10 mouse cellular contexts compared by ENCODE assay signal in genomic region chr3:116595603-116595991, GRCm38 (mm10). TPM values are rescaled to one million over a fixed set of nuclear protein-coding genes. Genes with fewer than 3 reads are reported as not detected.
DNase-seq lines count a peak whose midpoint lies in the region; ATAC-seq and TF ChIP-seq lines count a peak whose summit lies in the region.
"Had no signal": no experiment of that assay in that cellular context is flagged by ENCODE, and none has a peak within 500 bp of the region (broad histone marks: within the 10 kb centered on the region; RNA-seq: fewer than 3 reads in every experiment).

No protein-coding gene starts in this region.

- no peak for DNase-seq in heart, postnatal 0 days (ENCODE audit: low spot score)
- DNase-seq in heart, postnatal 36 days: no peak
- DNase-seq in left cerebral cortex, postnatal 36 days (ENCODE audit: low spot score in 2 of 2): no peak
- no peak for DNase-seq in ovary, postnatal 10 days (ENCODE audit: low spot score)
- no peak for DNase-seq in right cerebral cortex, postnatal 4 days
- DNase-seq: kidney, postnatal 25 days had no signal

- intact Hi-C loops in heart, postnatal 36 days (cut with DNase I): loop anchor here (1.0 to 10.0 kb wide), 6 partner anchors 42 to 571 kb away; partner anchors contain the start of genes Mfsd14a and Rtca
- intact Hi-C loops in left cerebral cortex, postnatal 36 days (cut with DNase I): loop anchor here (10.0 kb wide), 1 partner anchor 149 kb away; no protein-coding TSS in a partner anchor

- H3K4me2 ChIP-seq in heart, postnatal 0 days (ENCODE audit: low read depth, low read length): peak overlapping the region; percentile 88
- H3K4me2 ChIP-seq in hindbrain, embryonic 13.5 days: peak overlapping the region; percentile 77
- H3K4me2 ChIP-seq in midbrain, embryonic 13.5 days (replicated peaks): peak overlapping the region; percentile 73

- peaks cover 12% of the 10 kb centered on the region for H3K36me3 ChIP-seq in heart, postnatal 0 days (replicated peaks; ENCODE audit: control insufficient read depth, insufficient read depth, low read length)
- H3K36me3 ChIP-seq in hindbrain, embryonic 13.5 days: peaks cover 12% of the 10 kb centered on the region
- peaks cover 13% of the 10 kb centered on the region for H3K36me3 ChIP-seq in midbrain, embryonic 13.5 days

- no peaks in the 10 kb centered on the region for H3K27me3 ChIP-seq in heart, postnatal 0 days (ENCODE audit: control insufficient read depth, insufficient read depth, low read length)
- no peaks in the 10 kb centered on the region for H3K27me3 ChIP-seq in hindbrain, embryonic 13.5 days
- H3K27me3 ChIP-seq in midbrain, embryonic 13.5 days: no peaks in the 10 kb centered on the region
- H3K27me3 ChIP-seq: Patski had no signal

- no peak overlapping the region for H3K27ac ChIP-seq in heart, postnatal 0 days (ENCODE audit: low read depth)
- no peak overlapping the region for H3K27ac ChIP-seq in brown adipose tissue, adult 24 weeks (replicated peaks; ENCODE audit: low read depth, low read length)
- no peak overlapping the region for H3K27ac ChIP-seq in hindbrain, embryonic 13.5 days
- no peak overlapping the region for H3K27ac ChIP-seq in midbrain, embryonic 13.5 days

- H3K4me3 ChIP-seq in heart, postnatal 0 days (ENCODE audit: low read depth, low read length): peak overlapping the region; percentile 98
- peak overlapping the region; percentile 78 for H3K4me3 ChIP-seq in brown adipose tissue, adult 24 weeks (ENCODE audit: insufficient read depth, low read depth, low read length)
- peak overlapping the region; percentile 86 for H3K4me3 ChIP-seq in hindbrain, embryonic 13.5 days
- peak overlapping the region; percentile 78 for H3K4me3 ChIP-seq in midbrain, embryonic 13.5 days (replicated peaks)

- peaks cover 7% of the 10 kb centered on the region for H3K4me1 ChIP-seq in heart, postnatal 0 days (ENCODE audit: control insufficient read depth, insufficient read depth)
- H3K4me1 ChIP-seq in brown adipose tissue, adult 24 weeks (ENCODE audit: control insufficient read depth, insufficient read depth, insufficient read length, low read length): no peaks in the 10 kb centered on the region
- H3K4me1 ChIP-seq in hindbrain, embryonic 13.5 days (replicated peaks): peaks cover 17% of the 10 kb centered on the region
- H3K4me1 ChIP-seq in midbrain, embryonic 13.5 days (replicated peaks): peaks cover 17% of the 10 kb centered on the region

- no peak for TF ChIP-seq CTCF in heart, postnatal 0 days (IDR thresholded peaks at IDR 0.05; ENCODE audit: low read depth)

- peak overlapping the region; percentile 84 for H3K9ac ChIP-seq in heart, postnatal 0 days (replicated peaks; ENCODE audit: low read depth, low read length)
- peak overlapping the region; percentile 75 for H3K9ac ChIP-seq in hindbrain, embryonic 13.5 days
- H3K9ac ChIP-seq in midbrain, embryonic 13.5 days (replicated peaks): peak overlapping the region; percentile 73

- no peak for ATAC-seq in heart, postnatal 0 days (ENCODE audit: insufficient read depth, low read depth)
- no peak for ATAC-seq in hindbrain, embryonic 13.5 days (ENCODE audit: low FRiP score)
- ATAC-seq in midbrain, embryonic 13.5 days: no peak

- 6% methylated on average over 10 of the region's 10 CpGs for WGBS in heart, postnatal 0 days
- WGBS in hindbrain, embryonic 13.5 days: 10% methylated on average over 10 of the region's 10 CpGs
- WGBS in midbrain, embryonic 13.5 days: 11% methylated on average over 10 of the region's 10 CpGs

- H3K9me3 ChIP-seq in heart, postnatal 0 days (replicated peaks; ENCODE audit: control insufficient read depth, low read length): no peaks in the 10 kb centered on the region
- H3K9me3 ChIP-seq in hindbrain, embryonic 13.5 days: no peaks in the 10 kb centered on the region
- no peaks in the 10 kb centered on the region for H3K9me3 ChIP-seq in midbrain, embryonic 13.5 days

- TF ChIP-seq EP300 in heart, postnatal 0 days (IDR thresholded peaks at IDR 0.05; ENCODE audit: low read depth): no peak

RNA-seq across cellular contexts. Expression of gene Sass6, which starts 0.8 kb away (rescaled TPM):
- 1.3 and 1.6 TPM in 2 replicates for total RNA-seq in heart, postnatal 0 days (2014; rRNA removed; ENCODE audit: low replicate concordance)
- polyA plus RNA-seq in heart, postnatal 0 days (2015; fragmentation: Nextera tagmentation; extraction: Ambion mirVana): 4.7 and 4.8 TPM in 2 replicates
- 1 to 10 TPM; 2.4 to 2.8 TPM for total RNA-seq in heart, postnatal 36 days (2021)
- 0.87 and 1.6 TPM in 2 replicates for polyA plus RNA-seq in brown adipose tissue, adult 24 weeks (2012; ENCODE audit: insufficient read depth, insufficient read length, missing spikeins)
- polyA plus RNA-seq in hindbrain, embryonic 13.5 days (2015; fragmentation: Nextera tagmentation; extraction: Ambion mirVana): 18.6 and 21.6 TPM in 2 replicates
- 23.5 and 25.1 TPM in 2 replicates for polyA plus RNA-seq in midbrain, embryonic 13.5 days (2015; fragmentation: Nextera tagmentation; extraction: Ambion mirVana)
- total RNA-seq in left cerebral cortex, postnatal 36 days (2021): 1 to 10 TPM; 6.1 to 7.6 TPM

RNA-seq across cellular contexts. Expression of gene Trmt13, which starts 18.8 kb away (rescaled TPM):
- 5.9 and 13.3 TPM in 2 replicates for total RNA-seq in heart, postnatal 0 days (2014; rRNA removed; ENCODE audit: low replicate concordance)
- polyA plus RNA-seq in heart, postnatal 0 days (2015; fragmentation: Nextera tagmentation; extraction: Ambion mirVana): 11.0 and 11.9 TPM in 2 replicates
- 1 to 10 TPM; 5.1 to 6.1 TPM for total RNA-seq in heart, postnatal 36 days (2021)
- polyA plus RNA-seq in brown adipose tissue, adult 24 weeks (2012; ENCODE audit: insufficient read depth, insufficient read length, missing spikeins): 6.0 and 7.5 TPM in 2 replicates
- 29.8 and 30.3 TPM in 2 replicates for polyA plus RNA-seq in hindbrain, embryonic 13.5 days (2015; fragmentation: Nextera tagmentation; extraction: Ambion mirVana)
- polyA plus RNA-seq in midbrain, embryonic 13.5 days (2015; fragmentation: Nextera tagmentation; extraction: Ambion mirVana): 28.5 and 33.6 TPM in 2 replicates
- total RNA-seq in left cerebral cortex, postnatal 36 days (2021): 10 to 100 TPM; 13.8 to 20.9 TPM

RNA-seq across cellular contexts. Expression of gene Lrrc39, which starts 32.8 kb away (rescaled TPM):
- 34.6 and 52.8 TPM in 2 replicates for total RNA-seq in heart, postnatal 0 days (2014; rRNA removed; ENCODE audit: low replicate concordance)
- polyA plus RNA-seq in heart, postnatal 0 days (2015; fragmentation: Nextera tagmentation; extraction: Ambion mirVana): 75.9 and 77.7 TPM in 2 replicates
- total RNA-seq in heart, postnatal 36 days (2021): 10 to 100 TPM; 74.1 to 75.1 TPM
- 38.1 and 38.8 TPM in 2 replicates for polyA plus RNA-seq in brown adipose tissue, adult 24 weeks (2012; ENCODE audit: insufficient read depth, insufficient read length, missing spikeins)
- 0.48 and 0.53 TPM in 2 replicates for polyA plus RNA-seq in hindbrain, embryonic 13.5 days (2015; fragmentation: Nextera tagmentation; extraction: Ambion mirVana)
- 0.51 and 0.71 TPM in 2 replicates for polyA plus RNA-seq in midbrain, embryonic 13.5 days (2015; fragmentation: Nextera tagmentation; extraction: Ambion mirVana)
- under 1 TPM in 1 of 2 experiments, not detected in 1; 0.17 TPM for total RNA-seq in left cerebral cortex, postnatal 36 days (2021)

Comparison
In these comparisons a context has a peak if more than half of its experiments do, and no peak if none do; other contexts are left out.
1. RNA of gene Lrrc39, which starts 32.8 kb away (polyA plus RNA-seq): 75.9 to 77.7 TPM in heart, postnatal 0 days and 38.1 to 38.8 TPM in brown adipose tissue, adult 24 weeks; 0.51 to 0.71 TPM in midbrain, embryonic 13.5 days and 0.48 to 0.53 TPM in hindbrain, embryonic 13.5 days; every median in the first group is over 10 times any median in the second.
2. Peak in every context shown above with its lines, with median percentiles within 50 percentile points of each other: H3K4me2 ChIP-seq, H3K4me3 ChIP-seq and H3K9ac ChIP-seq.